Mouse (Mus musculus) liver, adult 2 months (tissue): ENCODE measurements around the gene Ppp1ca. TPM values are rescaled to one million over a fixed set of nuclear protein-coding genes. Genes with fewer than 3 reads are reported as not detected.

ENCODE experiments used
- DNase-seq: peaks from one replicate; pipeline ENCODE4 v3.0.0-alpha.2; 2011; ENCODE audit warnings: low read depth, low spot score; ENCODE audit errors: extremely low read depth
- H3K27ac ChIP-seq: fragments of 200-500 bp; replicated peaks from 2 replicates; pipeline ENCODE4 v1.5.1; 2012; ENCODE audit warnings: low read depth, mild to moderate bottlenecking, control low read depth, inconsistent platforms, low read length; ENCODE audit not compliant: insufficient read depth
- H3K27me3 ChIP-seq: fragments of 200-500 bp; 2 replicates; pipeline ENCODE4 v1.6.1; 2012; ENCODE audit warnings: mild to moderate bottlenecking, moderate library complexity, low read length, inconsistent platforms; ENCODE audit not compliant: control insufficient read depth, insufficient read depth
- H3K36me3 ChIP-seq: fragments of 200-500 bp; 2 replicates; pipeline ENCODE4 v1.6.1; 2012; ENCODE audit warnings: low read length, inconsistent platforms; ENCODE audit not compliant: control insufficient read depth, insufficient read depth
- H3K4me1 ChIP-seq: fragments of 200-500 bp; 2 replicates; pipeline ENCODE4 v1.6.1; 2011; ENCODE audit warnings: low read length; ENCODE audit not compliant: control insufficient read depth, insufficient read depth
- H3K4me3 ChIP-seq: fragments of 200-500 bp; 2 replicates; pipeline ENCODE4 v1.5.1; 2011; ENCODE audit warnings: low read depth, mild to moderate bottlenecking, control low read depth, low read length, moderate library complexity; ENCODE audit not compliant: insufficient read depth
- H3K79me2 ChIP-seq: fragments of 200-500 bp; 2 replicates; pipeline ENCODE4 v1.6.1; 2012; ENCODE audit warnings: inconsistent platforms, mild to moderate bottlenecking, low read length, moderate library complexity; ENCODE audit not compliant: control insufficient read depth, insufficient read depth
- H3K9ac ChIP-seq: fragments of 200-500 bp; 2 replicates; pipeline ENCODE4 v1.6.1; 2012; ENCODE audit warnings: low read depth, mild to moderate bottlenecking, control low read depth, inconsistent platforms, low read length
- CTCF ChIP-seq: fragments of 200-500 bp; IDR thresholded peaks from 2 replicates; pipeline ENCODE4 v1.5.1; 2011; ENCODE audit warnings: low read depth, low read length, control low read depth
- POLR2A ChIP-seq: fragments of 200-500 bp; IDR thresholded peaks from 2 replicates; pipeline ENCODE4 v1.6.1; 2011; ENCODE audit warnings: low read length, control low read depth; ENCODE audit not compliant: insufficient read depth; ENCODE audit errors: extremely low read depth
- WGBS: fragments of 180-500 bp; shearing (Covaris S2); methylation state at CpG from one replicate; pipeline ENCODE4 v1.1.7; 2018; 5-methylcytosine and 5-hydroxymethylcytosine counted together
- polyA plus RNA-seq: library from polyadenylated mRNA; depleted of rRNA; stranded (reverse); fragments of >200 nt; gene quantifications from 2 replicates; pipeline ENCODE4 v1.2.3, GENCODE M21; 2012
- total RNA-seq: library from RNA; depleted of rRNA; stranded (reverse); fragments of >200 nt; gene quantifications from 2 replicates; pipeline ENCODE4 v1.2.3, GENCODE M21; 2014

The Ppp1ca gene
- total and polyA plus RNA-seq, 2 experiments = 170 to 399 TPM

- Histone ChIP-seq H3K4me1 (peaks cover 18% of the 10 kb centered on the region), H3K36me3 (no peaks in the 10 kb centered on the region), H3K27ac (peak overlapping the region; percentile 7; the same call in 1 of the 2 replicates), H3K27me3 (no peaks in the 10 kb centered on the region), H3K79me2 (peaks cover 15% of the 10 kb centered on the region; the same call in 1 of the 2 replicates), H3K9ac (no peak overlapping the region), H3K4me3 (no peak overlapping the region)
- WGBS = 84% methylated on average over 12 of the region's 12 CpGs
- DNase-seq = no peak
- TF ChIP-seq CTCF (no peak), POLR2A (no peak)
Observed at GRCm38 (mm10) chr19:4146366-4147021, 45.4 kb upstream of the Ppp1ca start.

GRCm38 (mm10) chr19:4147022-4147405 is 44.9 kb upstream of the Ppp1ca start:
- Histone ChIP-seq H3K27me3 (no peaks in the 10 kb centered on the region), H3K36me3 (0 out of 2 replicates have a peak, but pooled peaks cover 2% of the 10 kb centered on the region), H3K9ac (no peak overlapping the region), H3K27ac (peak overlapping the region; percentile 11), H3K4me1 (peaks cover 18% of the 10 kb centered on the region), H3K4me3 (no peak overlapping the region), H3K79me2 (peaks cover 15% of the 10 kb centered on the region; the same call in 1 of the 2 replicates)
- no peak for TF ChIP-seq CTCF
- TF ChIP-seq POLR2A = no peak
- peak; percentile 66 for DNase-seq
- 60% methylated on average over 3 of the region's 3 CpGs for WGBS

GRCm38 (mm10) chr19:4147782-4148490 is 43.9 kb upstream of the Ppp1ca start:
- Histone ChIP-seq H3K27me3 (no peaks in the 10 kb centered on the region), H3K9ac (peak overlapping the region; percentile 31), H3K4me1 (peaks cover 18% of the 10 kb centered on the region), H3K36me3 (0 out of 2 replicates have a peak, but pooled peaks cover 2% of the 10 kb centered on the region), H3K79me2 (peaks cover 15% of the 10 kb centered on the region; the same call in 1 of the 2 replicates), H3K4me3 (no peak overlapping the region; the same call in 1 of the 2 replicates), H3K27ac (peak overlapping the region; percentile 11)
- 50% methylated on average over 9 of the region's 9 CpGs for WGBS
- no peak for TF ChIP-seq CTCF
- TF ChIP-seq POLR2A = no peak
- DNase-seq = peak; percentile 84

GRCm38 (mm10) chr19:4148491-4148806 is 43.4 kb upstream of the Ppp1ca start, which contains the start of gene Coro1b:
Gene Coro1b, plus strand, starts transcription at chr19:4148619.
- TF ChIP-seq CTCF (no peak), POLR2A (peak; percentile 93; the same call in 1 of the 2 replicates)
- Histone ChIP-seq H3K79me2 (peaks cover 15% of the 10 kb centered on the region; the same call in 1 of the 2 replicates), H3K27me3 (no peaks in the 10 kb centered on the region), H3K9ac (peak within 1 kb of the TSS; percentile 86), H3K4me1 (peaks cover 18% of the 10 kb centered on the region), H3K27ac (peak within 1 kb of the TSS; percentile 11), H3K4me3 (peak within 1 kb of the TSS; percentile 88), H3K36me3 (0 out of 2 replicates have a peak, but pooled peaks cover 2% of the 10 kb centered on the region)
- no peak for DNase-seq
- WGBS = under 1% methylated on average over 33 of the region's 33 CpGs

GRCm38 (mm10) chr19:4148819-4149218 is 43.0 kb upstream of the Ppp1ca start:
- TF ChIP-seq POLR2A (no peak), CTCF (no peak)
- peaks cover 15% of the 10 kb centered on the region; the same call in 1 of the 2 replicates for H3K79me2 ChIP-seq
- under 1% methylated on average over 8 of the region's 8 CpGs for WGBS

More at GRCm38 (mm10) chr19:4148819-4149218, 43.0 kb upstream of the Ppp1ca start:
- peak overlapping the region; percentile 88 for H3K4me3 ChIP-seq
- H3K9ac ChIP-seq = peak overlapping the region; percentile 86
- H3K27me3 ChIP-seq = no peaks in the 10 kb centered on the region
- no peak for DNase-seq
- 0 out of 2 replicates have a peak, but pooled peaks cover 2% of the 10 kb centered on the region for H3K36me3 ChIP-seq
- H3K27ac ChIP-seq = peak overlapping the region; percentile 6
- H3K4me1 ChIP-seq = peaks cover 18% of the 10 kb centered on the region
